Mouse (Mus musculus) forebrain, postnatal 0 days (tissue): ENCODE results near the gene Adamts14. TPM values are rescaled to one million over a fixed set of nuclear protein-coding genes. Genes with fewer than 3 reads are reported as not detected.

Experiments used
- ATAC-seq: fragments of 200-750 bp; cut with Nextera tagmentation; 2 replicates; pipeline ENCODE4 v1.8.0; 2017; ENCODE audit warnings: mild to moderate bottlenecking, moderate library complexity
- DNase-seq: peaks from one replicate; pipeline ENCODE4 v3.0.0-alpha.2; 2015
- H3K27ac ChIP-seq: fragments of 300-500 bp; sonication (generic); 2 replicates; pipeline ENCODE4 v1.5.1; 2014; ENCODE audit warnings: low read depth, mild to moderate bottlenecking, antibody characterized with exemption, low read length, moderate library complexity, mixed read lengths
- H3K27me3 ChIP-seq: fragments of 300-500 bp; sonication (generic); 2 replicates; pipeline ENCODE4 v1.6.1; 2014; ENCODE audit warnings: mild to moderate bottlenecking, low read length, mixed read lengths; ENCODE audit not compliant: insufficient read depth
- H3K36me3 ChIP-seq: fragments of 300-500 bp; sonication (generic); 2 replicates; pipeline ENCODE4 v1.6.1; 2014; ENCODE audit warnings: mild to moderate bottlenecking, moderate library complexity; ENCODE audit not compliant: insufficient read depth
- H3K4me1 ChIP-seq: fragments of 300-500 bp; sonication (generic); 2 replicates; pipeline ENCODE4 v1.6.1; 2014; ENCODE audit warnings: antibody characterized with exemption; ENCODE audit not compliant: insufficient read depth
- H3K4me2 ChIP-seq: fragments of 300-500 bp; sonication (generic); 2 replicates; pipeline ENCODE4 v1.6.1; 2014; ENCODE audit warnings: low read depth, mild to moderate bottlenecking, moderate library complexity
- H3K4me3 ChIP-seq: fragments of 300-500 bp; sonication (generic); 2 replicates; pipeline ENCODE4 v1.5.1; 2014; ENCODE audit warnings: low read depth, low read length, mixed read lengths
- H3K9ac ChIP-seq: fragments of 300-500 bp; sonication (generic); 2 replicates; pipeline ENCODE4 v1.6.1; 2014; ENCODE audit warnings: mild to moderate bottlenecking
- H3K9me3 ChIP-seq: fragments of 300-500 bp; sonication (generic); 2 replicates; pipeline ENCODE4 v1.6.1; 2016; ENCODE audit warnings: low read length
- CTCF ChIP-seq: sonication (generic); IDR thresholded peaks from 2 replicates; pipeline ENCODE4 v1.5.1; 2016; ENCODE audit warnings: antibody characterized with exemption, control low read depth, low read depth
- WGBS: fragments of 180-500 bp; shearing (Covaris S2); extraction: QIAGEN DNeasy Blood & Tissue Kit; methylation state at CpG from one replicate; pipeline ENCODE4 v1.1.7; 2014; 5-methylcytosine and 5-hydroxymethylcytosine counted together
- polyA plus RNA-seq: library from polyadenylated mRNA; unstranded; fragments of >200 nt; fragmentation: Nextera tagmentation; extraction: Ambion mirVana; gene quantifications from 2 replicates; pipeline ENCODE4 v1.2.1, GENCODE M21; 2015
- total RNA-seq: library from RNA; depleted of rRNA; stranded (reverse); fragments of >200 nt; gene quantifications from 2 replicates; pipeline ENCODE4 v1.2.3, GENCODE M21; 2014

Adamts14 gene
- total and polyA plus RNA-seq, 2 experiments from 2014 or later, result 0.22 to 1.0 TPM

GRCm38 (mm10) chr10:61200232-61200820 lies 72.9 kb downstream of the Adamts14 start:
- TF ChIP-seq CTCF, result no peak
- ATAC-seq, result no peak

GRCm38 (mm10) chr10:61199566-61200213 lies 73.5 kb downstream of the Adamts14 start:
- no peak overlapping the region for H3K4me3 ChIP-seq
- TF ChIP-seq CTCF, result peak; percentile 96
- peak; percentile 83 for ATAC-seq

More at GRCm38 (mm10) chr10:61200232-61200820, 72.9 kb downstream of the Adamts14 start:
- WGBS, result 75% methylated on average over 7 of the region's 7 CpGs
- no peaks in the 10 kb centered on the region for H3K4me1 ChIP-seq
- no peak overlapping the region for H3K27ac ChIP-seq
- no peak overlapping the region for H3K4me2 ChIP-seq
- H3K9me3 ChIP-seq, result no peaks in the 10 kb centered on the region
- H3K4me3 ChIP-seq, result no peak overlapping the region
- no peak overlapping the region for H3K9ac ChIP-seq
- no peak for DNase-seq
- H3K27me3 ChIP-seq, result no peaks in the 10 kb centered on the region
- no peaks in the 10 kb centered on the region for H3K36me3 ChIP-seq

GRCm38 (mm10) chr10:61195718-61196291 lies 77.4 kb downstream of the Adamts14 start:
- Histone ChIP-seq H3K9me3 (no peaks in the 10 kb centered on the region), H3K4me2 (no peak overlapping the region), H3K4me3 (no peak overlapping the region), H3K27me3 (no peaks in the 10 kb centered on the region), H3K9ac (no peak overlapping the region), H3K36me3 (no peaks in the 10 kb centered on the region), H3K27ac (no peak overlapping the region), H3K4me1 (no peaks in the 10 kb centered on the region)
- ATAC-seq, result no peak
- WGBS, result 90% methylated on average over 5 of the region's 5 CpGs
- DNase-seq, result no peak
- no peak for TF ChIP-seq CTCF

More at GRCm38 (mm10) chr10:61199566-61200213, 73.5 kb downstream of the Adamts14 start:
- peak; percentile 90 for DNase-seq
- Histone ChIP-seq H3K27me3 (no peaks in the 10 kb centered on the region), H3K4me1 (no peaks in the 10 kb centered on the region), H3K4me2 (no peak overlapping the region), H3K9ac (no peak overlapping the region), H3K27ac (no peak overlapping the region), H3K36me3 (no peaks in the 10 kb centered on the region), H3K9me3 (no peaks in the 10 kb centered on the region)
- WGBS, result 21% methylated on average over 11 of the region's 11 CpGs

- Histone ChIP-seq H3K9ac (no peak overlapping the region), H3K9me3 (no peaks in the 10 kb centered on the region), H3K36me3 (no peaks in the 10 kb centered on the region), H3K4me2 (no peak overlapping the region), H3K4me3 (no peak overlapping the region), H3K4me1 (no peaks in the 10 kb centered on the region), H3K27me3 (no peaks in the 10 kb centered on the region), H3K27ac (no peak overlapping the region)
- TF ChIP-seq CTCF, result no peak
- 82% methylated on average over 8 of the region's 8 CpGs for WGBS
- ATAC-seq (no peak), DNase-seq (no peak)
Observed at GRCm38 (mm10) chr10:61195216-61195615, 78.0 kb downstream of the Adamts14 start.

- H3K36me3 ChIP-seq, result no peaks in the 10 kb centered on the region
- no peak overlapping the region for H3K4me3 ChIP-seq
- H3K4me2 ChIP-seq, result no peak overlapping the region
- ATAC-seq, result no peak
- H3K4me1 ChIP-seq, result no peaks in the 10 kb centered on the region
- 85% methylated on average over 9 of the region's 9 CpGs for WGBS
- H3K9ac ChIP-seq, result no peak overlapping the region
- no peak for DNase-seq
- no peak overlapping the region for H3K27ac ChIP-seq
- no peaks in the 10 kb centered on the region for H3K27me3 ChIP-seq
- H3K9me3 ChIP-seq, result no peaks in the 10 kb centered on the region
- TF ChIP-seq CTCF, result no peak
Observed at GRCm38 (mm10) chr10:61194611-61195010, 78.6 kb downstream of the Adamts14 start.

GRCm38 (mm10) chr10:61188010-61188409 lies 85.2 kb downstream of the Adamts14 start:
- no peak overlapping the region for H3K4me3 ChIP-seq
- no peak overlapping the region for H3K27ac ChIP-seq
- H3K9me3 ChIP-seq, result no peaks in the 10 kb centered on the region
- H3K4me2 ChIP-seq, result no peak overlapping the region
- H3K27me3 ChIP-seq, result no peaks in the 10 kb centered on the region
- no peaks in the 10 kb centered on the region for H3K36me3 ChIP-seq
- WGBS, result 80% methylated on average over 3 of the region's 3 CpGs
- no peak overlapping the region for H3K9ac ChIP-seq
- ATAC-seq (no peak), DNase-seq (no peak)
- H3K4me1 ChIP-seq, result no peaks in the 10 kb centered on the region
- no peak for TF ChIP-seq CTCF

- H3K36me3 ChIP-seq, result no peaks in the 10 kb centered on the region
- H3K4me1 ChIP-seq, result no peaks in the 10 kb centered on the region
- H3K4me3 ChIP-seq, result no peak overlapping the region
- 78% methylated on average over 3 of the region's 3 CpGs for WGBS
- H3K9me3 ChIP-seq, result no peaks in the 10 kb centered on the region
- no peak overlapping the region for H3K9ac ChIP-seq
- H3K4me2 ChIP-seq, result no peak overlapping the region
- H3K27me3 ChIP-seq, result no peaks in the 10 kb centered on the region
- ATAC-seq (no peak), DNase-seq (no peak)
- TF ChIP-seq CTCF, result no peak
- no peak overlapping the region for H3K27ac ChIP-seq
Observed at GRCm38 (mm10) chr10:61187001-61187400, 86.2 kb downstream of the Adamts14 start.
